8 mouse cellular contexts compared by ENCODE assay signal in the genomic region with DNA sequence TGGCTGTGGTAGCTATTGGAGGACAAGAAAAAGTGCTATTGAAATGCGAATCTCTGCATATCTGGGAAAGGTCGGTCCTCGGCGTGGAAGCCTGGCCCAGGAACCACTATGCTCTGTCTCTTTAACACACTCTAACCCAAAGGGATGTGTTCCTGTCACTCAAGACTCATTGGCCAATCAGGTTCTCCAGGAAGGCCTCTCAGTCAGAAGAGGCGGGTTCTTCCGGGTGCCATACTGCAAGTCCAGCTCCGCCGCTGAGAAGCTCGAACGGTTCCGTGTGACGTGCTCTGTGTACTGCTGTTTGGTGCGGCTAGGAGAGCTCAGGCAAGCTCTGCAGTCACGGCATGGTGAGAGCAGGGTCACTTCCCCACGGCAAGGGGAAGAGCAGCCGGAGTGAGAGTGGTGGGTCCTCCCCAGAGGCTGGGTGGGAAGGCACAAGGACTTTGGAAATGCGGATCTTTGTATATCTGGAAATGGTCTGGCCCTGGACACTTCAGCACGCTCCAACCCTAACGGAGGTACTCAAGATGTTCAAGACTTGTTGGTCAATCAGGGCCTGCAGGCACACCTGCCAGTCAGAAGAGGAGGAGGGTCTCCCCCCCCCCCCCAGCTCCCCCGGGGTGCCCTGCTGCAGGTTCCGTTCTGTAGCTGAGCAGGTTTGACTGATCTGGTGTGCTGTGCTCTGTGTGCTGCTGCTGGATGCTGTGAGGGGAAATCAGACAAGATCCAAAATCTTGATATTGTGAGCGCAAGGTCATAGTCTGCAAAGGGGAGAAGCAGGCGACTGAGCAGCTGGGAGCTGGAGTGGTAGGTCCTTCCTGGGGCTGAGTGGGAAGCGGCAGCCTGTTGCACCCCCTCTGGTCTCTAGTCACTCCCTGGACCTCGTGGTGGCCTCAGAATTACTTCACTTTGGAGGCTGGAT. TPM values are rescaled to one million over a fixed set of nuclear protein-coding genes. Genes with fewer than 3 reads are reported as not detected.
DNase-seq lines count a peak whose midpoint lies in the region; ATAC-seq and TF ChIP-seq lines count a peak whose summit lies in the region.

A gene (plus strand): TSS at position 236 of the 922 bp plus-strand sequence.

- peak; percentile 95 for TF ChIP-seq POLR2A in heart, adult 2 months (IDR thresholded peaks at IDR 0.05; ENCODE audit: insufficient read depth, low read depth, low read length)

- ATAC-seq in embryonic facial prominence, embryonic 14.5 days (ENCODE audit: low read depth), result peak; percentile 100
- peak; percentile 100 for ATAC-seq in limb, embryonic 13.5 days (ENCODE audit: low FRiP score, low read depth)
- ATAC-seq in midbrain, embryonic 16.5 days, result peak; percentile 100

- under 1% methylated on average over 24 of the region's 25 CpGs for WGBS in embryonic facial prominence, embryonic 14.5 days
- under 1% methylated on average over 25 of the region's 25 CpGs for WGBS in heart, adult 2 months
- under 1% methylated on average over 25 of the region's 25 CpGs for WGBS in limb, embryonic 13.5 days
- 1% methylated on average over 25 of the region's 25 CpGs for WGBS in midbrain, embryonic 16.5 days

- peak; percentile 99 for DNase-seq in 3T3-L1 (ENCODE audit: low read depth, low spot score)
- peak; percentile 46 to 84 for DNase-seq in adrenal gland, postnatal 4 days (ENCODE audit: low spot score in 2 of 2)
- peak; percentile 98 for DNase-seq in embryonic facial prominence, embryonic 14.5 days (ENCODE audit: low spot score)
- DNase-seq in heart, adult 2 months, result peak; percentile 87 to 94
- DNase-seq in kidney, adult 8-10 months, result peak; percentile 97 to 98
- peak; percentile 78 to 92 for DNase-seq in spleen, postnatal 10 days (ENCODE audit: low spot score in 2 of 2)

- 0 out of 2 replicates have a peak, but pooled peaks cover 7% of the 10 kb centered on the region for H3K4me1 ChIP-seq in embryonic facial prominence, embryonic 14.5 days (ENCODE audit: control insufficient read depth, insufficient read depth, low read length)
- no peaks in the 10 kb centered on the region; the same call in 1 of the 2 replicates for H3K4me1 ChIP-seq in heart, adult 2 months (ENCODE audit: control insufficient read depth, insufficient read depth, low read length)
- peaks cover 15% of the 10 kb centered on the region for H3K4me1 ChIP-seq in limb, embryonic 13.5 days
- peaks cover 20% of the 10 kb centered on the region for H3K4me1 ChIP-seq in midbrain, embryonic 16.5 days (ENCODE audit: control insufficient read depth, insufficient read depth, low read length)

- intact Hi-C loops in heart, adult 2 months (cut with DNase I), result loop anchor here (2.0 to 5.0 kb wide), 3 partner anchors 64 to 446 kb away; a partner anchor contains a TSS

- H3K27me3 ChIP-seq in embryonic facial prominence, embryonic 14.5 days (replicated peaks; ENCODE audit: control insufficient read depth, insufficient read depth, low read length), result no peaks in the 10 kb centered on the region
- H3K27me3 ChIP-seq in heart, adult 2 months (ENCODE audit: control insufficient read depth, insufficient read depth, low read length), result no peaks in the 10 kb centered on the region
- H3K27me3 ChIP-seq in limb, embryonic 13.5 days, result no peaks in the 10 kb centered on the region
- no peaks in the 10 kb centered on the region for H3K27me3 ChIP-seq in midbrain, embryonic 16.5 days (ENCODE audit: control insufficient read depth, insufficient read depth, low read depth, low read length)

- H3K4me2 ChIP-seq in embryonic facial prominence, embryonic 14.5 days (ENCODE audit: low read depth, low read length), result peak within 1 kb of the TSS; percentile 92
- peak within 1 kb of the TSS; percentile 93 for H3K4me2 ChIP-seq in limb, embryonic 13.5 days (replicated peaks)
- H3K4me2 ChIP-seq in midbrain, embryonic 16.5 days (ENCODE audit: low read length), result peak within 1 kb of the TSS; percentile 97

- peaks cover 17% of the 10 kb centered on the region; the same call in 1 of the 2 replicates for H3K36me3 ChIP-seq in embryonic facial prominence, embryonic 14.5 days (ENCODE audit: control insufficient read depth, insufficient read depth, low read length)
- H3K36me3 ChIP-seq in heart, adult 2 months (ENCODE audit: control insufficient read depth, insufficient read depth, low read length), result peaks cover 2% of the 10 kb centered on the region; the same call in 1 of the 2 replicates
- H3K36me3 ChIP-seq in limb, embryonic 13.5 days, result peaks cover 21% of the 10 kb centered on the region; the same call in 1 of the 2 replicates
- no peaks in the 10 kb centered on the region for H3K36me3 ChIP-seq in midbrain, embryonic 16.5 days (ENCODE audit: control insufficient read depth, insufficient read depth, low read length)

- H3K9ac ChIP-seq in embryonic facial prominence, embryonic 14.5 days (ENCODE audit: low read depth, low read length), result peak within 1 kb of the TSS; percentile 90
- H3K9ac ChIP-seq in heart, adult 2 months (ENCODE audit: low read depth, low read length), result peak within 1 kb of the TSS; percentile 78
- peak within 1 kb of the TSS; percentile 90 for H3K9ac ChIP-seq in limb, embryonic 13.5 days
- H3K9ac ChIP-seq in midbrain, embryonic 16.5 days (ENCODE audit: low read depth, low read length), result peak within 1 kb of the TSS; percentile 90

- no peak for TF ChIP-seq CTCF in heart, adult 2 months (IDR thresholded peaks at IDR 0.05)

- no peaks in the 10 kb centered on the region; the same call in 1 of the 2 replicates for H3K79me2 ChIP-seq in heart, adult 2 months (replicated peaks; ENCODE audit: control insufficient read depth, insufficient read depth, low read length)

- H3K9me3 ChIP-seq in embryonic facial prominence, embryonic 14.5 days (ENCODE audit: control insufficient read depth, low read length), result no peaks in the 10 kb centered on the region
- no peaks in the 10 kb centered on the region for H3K9me3 ChIP-seq in limb, embryonic 13.5 days
- no peaks in the 10 kb centered on the region for H3K9me3 ChIP-seq in midbrain, embryonic 16.5 days (replicated peaks; ENCODE audit: control insufficient read depth, low read length, poor library complexity, severe bottlenecking)

- H3K27ac ChIP-seq in embryonic facial prominence, embryonic 14.5 days (replicated peaks; ENCODE audit: low read depth, low read length), result peak within 1 kb of the TSS; percentile 92
- H3K27ac ChIP-seq in heart, adult 2 months, result peak within 1 kb of the TSS; percentile 89
- H3K27ac ChIP-seq in limb, embryonic 13.5 days, result peak within 1 kb of the TSS; percentile 84
- peak within 1 kb of the TSS; percentile 83 for H3K27ac ChIP-seq in midbrain, embryonic 16.5 days (ENCODE audit: low read length)

- no peak for TF ChIP-seq EP300 in heart, adult 2 months (IDR thresholded peaks at IDR 0.05; ENCODE audit: insufficient read depth, low read depth, low read length)

- H3K4me3 ChIP-seq in embryonic facial prominence, embryonic 14.5 days (ENCODE audit: low read depth, low read length), result peak within 1 kb of the TSS; percentile 85
- H3K4me3 ChIP-seq in heart, adult 2 months, result peak within 1 kb of the TSS; percentile 87
- H3K4me3 ChIP-seq in limb, embryonic 13.5 days, result peak within 1 kb of the TSS; percentile 79
- peak within 1 kb of the TSS; percentile 69 for H3K4me3 ChIP-seq in midbrain, embryonic 16.5 days (ENCODE audit: low read depth, low read length)

RNA-seq across cellular contexts. Expression of the gene that starts here (rescaled TPM):
- total RNA-seq in adrenal gland, postnatal 4 days (2021), result 10 to 100 TPM; 19.9 to 21.6 TPM
- polyA plus RNA-seq in embryonic facial prominence, embryonic 14.5 days (2014; fragmentation: Nextera tagmentation; extraction: Ambion mirVana), result 14.9 and 16.5 TPM in 2 replicates
- total RNA-seq in heart, adult 2 months (2021), result 10 to 100 TPM in 1 of 2 experiments, 1 to 10 TPM in 1; 6.8 to 10.0 TPM
- 0.94 and 3.1 TPM in 2 replicates for polyA plus RNA-seq in heart, adult 2 months (2012; rRNA removed)
- 14.6 and 15.8 TPM in 2 replicates for polyA plus RNA-seq in limb, embryonic 13.5 days (2015; fragmentation: Nextera tagmentation; extraction: Ambion mirVana)
- polyA plus RNA-seq in midbrain, embryonic 16.5 days (2015; fragmentation: Nextera tagmentation; extraction: Ambion mirVana), result 17.6 and 17.7 TPM in 2 replicates

Comparison
In these comparisons a context has a peak if more than half of its experiments do, and no peak if none do; other contexts are left out.
1. Peak in every context shown above with its lines: DNase-seq, ATAC-seq, H3K4me3 ChIP-seq and H3K27ac ChIP-seq.